Mouse (Mus musculus) mesoderm, embryonic 11.5 days (tissue): ENCODE measurements around the gene Wdfy2.

Experiments used
- DNase-seq: peaks from one replicate; pipeline ENCODE4 v3.0.0-alpha.2; 2012; ENCODE audit warnings: low read depth, low spot score

Gene Wdfy2

GRCm38 (mm10) chr14:62842976-62843375 is 5.5 kb downstream of the Wdfy2 start:
- DNase-seq, result no peak

- DNase-seq, result no peak
Measured at GRCm38 (mm10) chr14:62844226-62844625, 6.7 kb downstream of the Wdfy2 start.

- no peak for DNase-seq
Measured at GRCm38 (mm10) chr14:62845011-62845840, 7.7 kb downstream of the Wdfy2 start.

- DNase-seq, result peak; percentile 17
Measured at GRCm38 (mm10) chr14:62850980-62851379, 13.5 kb downstream of the Wdfy2 start.

- no peak for DNase-seq
Measured at GRCm38 (mm10) chr14:62852840-62853239, 15.4 kb downstream of the Wdfy2 start.

GRCm38 (mm10) chr14:62855077-62855835 is 17.8 kb downstream of the Wdfy2 start:
- no peak for DNase-seq

- DNase-seq, result no peak
Measured at GRCm38 (mm10) chr14:62855863-62856262, 18.4 kb downstream of the Wdfy2 start.

- no peak for DNase-seq
Measured at GRCm38 (mm10) chr14:62856490-62856889, 19.0 kb downstream of the Wdfy2 start.

GRCm38 (mm10) chr14:62857879-62858278 is 20.4 kb downstream of the Wdfy2 start:
- DNase-seq, result no peak

GRCm38 (mm10) chr14:62858311-62858710 is 20.8 kb downstream of the Wdfy2 start:
- DNase-seq, result no peak

GRCm38 (mm10) chr14:62862564-62862963 is 25.1 kb downstream of the Wdfy2 start:
- no peak for DNase-seq

GRCm38 (mm10) chr14:62864254-62864653 is 26.8 kb downstream of the Wdfy2 start:
- no peak for DNase-seq

- DNase-seq, result no peak
Measured at GRCm38 (mm10) chr14:62865405-62865804, 27.9 kb downstream of the Wdfy2 start.

- no peak for DNase-seq
Measured at GRCm38 (mm10) chr14:62867069-62867468, 29.6 kb downstream of the Wdfy2 start.

GRCm38 (mm10) chr14:62867576-62867975 is 30.1 kb downstream of the Wdfy2 start:
- DNase-seq, result no peak

GRCm38 (mm10) chr14:62868254-62868653 is 30.8 kb downstream of the Wdfy2 start:
- DNase-seq, result no peak

GRCm38 (mm10) chr14:62870238-62870638 is 32.8 kb downstream of the Wdfy2 start:
- no peak for DNase-seq

- no peak for DNase-seq
Measured at GRCm38 (mm10) chr14:62871431-62871830, 34.0 kb downstream of the Wdfy2 start.

- no peak for DNase-seq
Measured at GRCm38 (mm10) chr14:62871932-62872331, 34.5 kb downstream of the Wdfy2 start.

- no peak for DNase-seq
Measured at GRCm38 (mm10) chr14:62873820-62874219, 36.3 kb downstream of the Wdfy2 start.

GRCm38 (mm10) chr14:62874348-62874747 is 36.9 kb downstream of the Wdfy2 start:
- DNase-seq, result peak; percentile 69

GRCm38 (mm10) chr14:62878076-62878475 is 40.6 kb downstream of the Wdfy2 start:
- DNase-seq, result no peak
